Mouse (Mus musculus): Measurements from ENCODE around the gene Usp47. TPM values are rescaled to one million over a fixed set of nuclear protein-coding genes. Genes with fewer than 3 reads are reported as not detected.

The Usp47 gene
- total RNA-seq (2023), result 65.2 TPM

DNA sequence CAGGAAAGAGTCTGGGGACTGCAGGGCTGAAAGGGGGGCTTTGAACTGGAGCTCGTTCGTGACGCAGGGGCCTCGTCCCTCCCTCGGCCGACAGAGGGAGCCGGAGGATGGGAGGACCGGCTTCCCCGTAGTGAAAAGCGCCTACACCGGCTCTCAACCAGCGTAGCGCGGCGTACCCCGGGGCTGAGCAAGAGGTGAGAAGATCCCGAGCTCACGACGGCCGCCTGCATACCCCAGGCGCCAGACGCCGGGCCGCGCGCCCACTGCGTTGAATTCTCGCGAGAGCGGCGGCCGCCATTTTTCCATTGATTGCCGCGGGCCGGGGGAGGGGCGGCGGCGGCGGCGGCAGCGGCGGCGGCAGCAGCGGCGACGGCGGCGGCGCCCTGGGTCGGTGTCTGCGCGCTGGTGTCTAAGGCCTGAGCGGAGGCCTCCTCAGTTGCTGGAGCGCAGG lies at the start of gene Usp47:
Gene Usp47, plus strand, starts transcription at position 355 of the 451 bp plus-strand sequence.

DNA sequence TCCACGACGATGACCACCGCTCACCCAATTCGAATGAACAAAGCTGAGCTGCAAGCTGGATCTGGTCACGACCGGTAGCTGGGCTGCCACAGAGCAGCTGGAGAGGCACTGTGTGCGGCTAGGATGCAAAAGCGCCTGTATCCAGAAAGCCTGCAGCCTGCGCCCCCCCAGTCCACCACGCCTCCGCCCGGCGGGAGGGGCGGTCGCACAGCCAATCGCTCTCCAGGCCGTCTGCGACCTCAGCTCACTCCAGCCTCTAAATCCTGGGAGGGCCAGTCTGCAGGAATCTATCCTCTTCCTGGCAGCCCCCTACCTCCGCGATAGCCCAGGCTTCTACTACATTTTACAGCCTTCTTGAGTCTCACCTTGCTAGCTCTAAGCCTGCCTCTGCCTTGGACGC lies 135.6 kb downstream of the Usp47 start, which contains the start of gene Dkk3:
Gene Dkk3, minus strand, starts transcription at position 116 of the 400 bp plus-strand sequence.

Other genes with a start within 250 kb of the Usp47 start
- gene Galnt18, start 243.5 kb upstream of the Usp47 start, total RNA-seq (2023), result 0.24 TPM
- gene Dkk3, start 135.6 kb downstream of the Usp47 start, total RNA-seq (2023), result 0.44 TPM
- 2.0 TPM for gene Mical2, start 202.4 kb downstream of the Usp47 start, total RNA-seq (2023)